In the genomic region with DNA sequence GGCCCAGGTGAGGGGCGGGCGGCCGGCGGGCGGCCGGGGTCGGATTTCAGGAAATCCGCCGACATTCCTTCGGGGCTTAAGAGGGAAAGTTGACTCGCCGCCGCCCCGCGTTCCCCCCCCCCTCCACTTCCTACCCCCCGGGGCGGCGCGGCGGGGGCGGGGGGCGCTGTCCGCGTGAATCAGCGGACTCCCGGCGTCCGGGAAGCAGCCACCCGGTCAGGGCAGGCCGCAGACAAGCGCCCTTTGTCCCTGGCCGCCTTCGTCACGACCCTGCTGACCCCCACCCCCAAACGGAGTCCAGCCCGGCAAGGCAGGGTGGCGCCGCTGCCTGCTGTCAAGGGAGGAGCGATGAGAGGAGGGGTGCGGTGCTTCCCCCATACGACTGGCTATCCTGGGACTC, we compare ENCODE assay signal across 8 mouse cellular contexts. TPM values are rescaled to one million over a fixed set of nuclear protein-coding genes. Genes with fewer than 3 reads are reported as not detected.
DNase-seq lines count a peak whose midpoint lies in the region; ATAC-seq and TF ChIP-seq lines count a peak whose summit lies in the region.

No protein-coding gene starts in this region.

- H3K36me3 ChIP-seq in neural tube, embryonic 11.5 days (ENCODE audit: control insufficient read depth, insufficient read depth, low read length) = no peaks in the 10 kb centered on the region
- H3K36me3 ChIP-seq in forebrain, embryonic 14.5 days (ENCODE audit: control insufficient read depth, insufficient read depth, low read length) = no peaks in the 10 kb centered on the region
- H3K36me3 ChIP-seq in limb, embryonic 11.5 days (ENCODE audit: control insufficient read depth, insufficient read depth, low read length) = no peaks in the 10 kb centered on the region
- no peaks in the 10 kb centered on the region for H3K36me3 ChIP-seq in small intestine, adult 2 months (ENCODE audit: control insufficient read depth, insufficient read depth, low read length)

- intact Hi-C loops in left cerebral cortex, postnatal 25 days (cut with DNase I) = loop anchor here (5.0 kb wide), 1 partner anchor 72 kb away; no protein-coding TSS in a partner anchor

- TF ChIP-seq CTCF in small intestine, adult 2 months (IDR thresholded peaks at IDR 0.05; ENCODE audit: extremely low read depth, insufficient read length, insufficient replicate concordance, low read depth, low read length) = no peak

- no peak for TF ChIP-seq POLR2A in small intestine, adult 2 months (IDR thresholded peaks at IDR 0.05; ENCODE audit: low read depth, low read length)

- no peak for ATAC-seq in neural tube, embryonic 11.5 days (ENCODE audit: insufficient read depth, low FRiP score, low TSS enrichment)
- no peak for ATAC-seq in forebrain, embryonic 14.5 days
- no peak for ATAC-seq in limb, embryonic 11.5 days (ENCODE audit: insufficient number of reproducible peaks, low FRiP score, low TSS enrichment, low read depth)
- no peak for ATAC-seq in CD4-positive, CD25-positive, alpha-beta regulatory T cell, adult 4 months

- H3K4me2 ChIP-seq in neural tube, embryonic 11.5 days (ENCODE audit: low read depth) = peak overlapping the region; percentile 32
- H3K4me2 ChIP-seq in forebrain, embryonic 14.5 days (ENCODE audit: low read length) = peak overlapping the region; percentile 14; the same call in 1 of the 2 replicates
- H3K4me2 ChIP-seq in limb, embryonic 11.5 days (ENCODE audit: low read depth, severe bottlenecking) = peak overlapping the region; percentile 57

- H3K4me1 ChIP-seq in neural tube, embryonic 11.5 days (ENCODE audit: control insufficient read depth, insufficient read depth, low read length) = peaks cover 32% of the 10 kb centered on the region
- H3K4me1 ChIP-seq in forebrain, embryonic 14.5 days (ENCODE audit: control insufficient read depth, insufficient read depth, low read length) = peaks cover 9% of the 10 kb centered on the region
- peaks cover 83% of the 10 kb centered on the region for H3K4me1 ChIP-seq in limb, embryonic 11.5 days (ENCODE audit: control insufficient read depth, insufficient read depth, low read length)
- peaks cover 7% of the 10 kb centered on the region; the same call in 1 of the 2 replicates for H3K4me1 ChIP-seq in small intestine, adult 2 months (ENCODE audit: control insufficient read depth, insufficient read depth, insufficient read length, low read length)

- H3K27ac ChIP-seq in neural tube, embryonic 11.5 days (ENCODE audit: low read depth, low read length) = no peak overlapping the region
- no peak overlapping the region for H3K27ac ChIP-seq in forebrain, embryonic 14.5 days (ENCODE audit: low read depth, low read length)
- peak overlapping the region; percentile 68 for H3K27ac ChIP-seq in limb, embryonic 11.5 days (replicated peaks; ENCODE audit: low read depth, low read length)
- H3K27ac ChIP-seq in small intestine, adult 2 months (ENCODE audit: insufficient read depth, low read depth, low read length) = no peak overlapping the region

- DNase-seq in neural tube, embryonic 11.5 days (ENCODE audit: low spot score) = no peak
- DNase-seq in neural tube, embryonic 10.5 days (ENCODE audit: extremely low spot score, low spot score) = no peak
- DNase-seq in forebrain, embryonic 14.5 days (ENCODE audit: low spot score) = no peak
- peak; percentile 62 for DNase-seq in limb, embryonic 11.5 days (ENCODE audit: low spot score)
- no peak for DNase-seq in urinary bladder, adult 18-20 months (ENCODE audit: low spot score in 2 of 2)
- DNase-seq in left cerebral cortex, postnatal 25 days (ENCODE audit: low spot score in 2 of 2) = no peak

- no peak overlapping the region; the same call in 1 of the 2 replicates for H3K9ac ChIP-seq in neural tube, embryonic 11.5 days (ENCODE audit: low read length)
- no peak overlapping the region for H3K9ac ChIP-seq in forebrain, embryonic 14.5 days (ENCODE audit: low read length)
- H3K9ac ChIP-seq in limb, embryonic 11.5 days (ENCODE audit: low read length) = peak overlapping the region; percentile 27

- H3K9me3 ChIP-seq in neural tube, embryonic 11.5 days (ENCODE audit: control insufficient read depth, low read length) = no peaks in the 10 kb centered on the region
- H3K9me3 ChIP-seq in forebrain, embryonic 14.5 days (replicated peaks; ENCODE audit: control insufficient read depth, low read length) = no peaks in the 10 kb centered on the region
- no peaks in the 10 kb centered on the region for H3K9me3 ChIP-seq in limb, embryonic 11.5 days (ENCODE audit: control insufficient read depth, low read length)

- H3K4me3 ChIP-seq in neural tube, embryonic 11.5 days (ENCODE audit: low read depth, low read length) = peak overlapping the region; percentile 18; the same call in 1 of the 2 replicates
- H3K4me3 ChIP-seq in forebrain, embryonic 14.5 days (ENCODE audit: low read depth, low read length) = no peak overlapping the region
- H3K4me3 ChIP-seq in limb, embryonic 11.5 days (ENCODE audit: low read depth, low read length) = peak overlapping the region; percentile 3
- H3K4me3 ChIP-seq in small intestine, adult 2 months (ENCODE audit: low read depth, low read length) = peak overlapping the region; percentile 14; the same call in 1 of the 2 replicates

- 2% methylated on average over 26 of the region's 41 CpGs for WGBS in neural tube, embryonic 11.5 days
- 2% methylated on average over 20 of the region's 41 CpGs for WGBS in forebrain, embryonic 14.5 days
- WGBS in limb, embryonic 11.5 days = under 1% methylated on average over 38 of the region's 41 CpGs
- WGBS in small intestine, adult 2 months = 2% methylated on average over 39 of the region's 41 CpGs

- H3K27me3 ChIP-seq in neural tube, embryonic 11.5 days (ENCODE audit: control insufficient read depth, insufficient read depth, low read length) = peaks cover 96% of the 10 kb centered on the region
- H3K27me3 ChIP-seq in forebrain, embryonic 14.5 days (replicated peaks; ENCODE audit: control insufficient read depth, insufficient read depth, low read length) = peaks cover 90% of the 10 kb centered on the region
- H3K27me3 ChIP-seq in limb, embryonic 11.5 days (ENCODE audit: control insufficient read depth, insufficient read depth, low read length) = peaks cover 32% of the 10 kb centered on the region
- peaks cover 88% of the 10 kb centered on the region for H3K27me3 ChIP-seq in small intestine, adult 2 months (ENCODE audit: control insufficient read depth, insufficient read depth, low read length)

RNA-seq across cellular contexts. Expression of a gene that starts 2.4 kb away (rescaled TPM):
- 19.3 and 20.7 TPM in 2 replicates for polyA plus RNA-seq in neural tube, embryonic 11.5 days (2014; fragmentation: Nextera tagmentation; extraction: Ambion mirVana)
- polyA plus RNA-seq in forebrain, embryonic 14.5 days (2014; fragmentation: Nextera tagmentation; extraction: Ambion mirVana) = 84.4 and 87.4 TPM in 2 replicates
- 20.0 and 20.8 TPM in 2 replicates for polyA plus RNA-seq in limb, embryonic 11.5 days (2014; fragmentation: Nextera tagmentation; extraction: Ambion mirVana)
- polyA plus RNA-seq in small intestine, adult 2 months (2012; rRNA removed) = 1.2 and 1.6 TPM in 2 replicates
- 100 to 1,000 TPM; 264 to 286 TPM for total RNA-seq in left cerebral cortex, postnatal 25 days (2021)
- polyA plus RNA-seq in CD4-positive, CD25-positive, alpha-beta regulatory T cell, adult 4 months (2017; shearing (Covaris generic)) = not detected

RNA-seq across cellular contexts. Expression of a gene that starts 3.4 kb away (rescaled TPM):
- polyA plus RNA-seq in neural tube, embryonic 11.5 days (2014; fragmentation: Nextera tagmentation; extraction: Ambion mirVana) = 3.4 and 3.7 TPM in 2 replicates
- 1.7 and 3.2 TPM in 2 replicates for polyA plus RNA-seq in forebrain, embryonic 14.5 days (2014; fragmentation: Nextera tagmentation; extraction: Ambion mirVana)
- polyA plus RNA-seq in limb, embryonic 11.5 days (2014; fragmentation: Nextera tagmentation; extraction: Ambion mirVana) = 85.8 and 102 TPM in 2 replicates
- 2.3 and 27.3 TPM in 2 replicates for polyA plus RNA-seq in small intestine, adult 2 months (2012; rRNA removed)
- 1 to 10 TPM; 2.3 to 3.5 TPM for total RNA-seq in left cerebral cortex, postnatal 25 days (2021)
- not detected for polyA plus RNA-seq in CD4-positive, CD25-positive, alpha-beta regulatory T cell, adult 4 months (2017; shearing (Covaris generic))

RNA-seq across cellular contexts. Expression of a gene that starts 12.8 kb away (rescaled TPM):
- polyA plus RNA-seq in neural tube, embryonic 11.5 days (2014; fragmentation: Nextera tagmentation; extraction: Ambion mirVana) = 14.6 and 17.0 TPM in 2 replicates
- 19.3 and 19.6 TPM in 2 replicates for polyA plus RNA-seq in forebrain, embryonic 14.5 days (2014; fragmentation: Nextera tagmentation; extraction: Ambion mirVana)
- 18.9 and 21.7 TPM in 2 replicates for polyA plus RNA-seq in limb, embryonic 11.5 days (2014; fragmentation: Nextera tagmentation; extraction: Ambion mirVana)
- polyA plus RNA-seq in small intestine, adult 2 months (2012; rRNA removed) = 24.9 and 30.8 TPM in 2 replicates
- 10 to 100 TPM; 40.3 to 44.2 TPM for total RNA-seq in left cerebral cortex, postnatal 25 days (2021)
- 10 to 100 TPM in 1 of 2 experiments, 1 to 10 TPM in 1; 7.2 to 20.1 TPM for polyA plus RNA-seq in CD4-positive, CD25-positive, alpha-beta regulatory T cell, adult 4 months (2017; shearing (Covaris generic))

RNA-seq across cellular contexts. Expression of a gene that starts 17.0 kb away (rescaled TPM):
- polyA plus RNA-seq in neural tube, embryonic 11.5 days (2014; fragmentation: Nextera tagmentation; extraction: Ambion mirVana) = 118 and 132 TPM in 2 replicates
- polyA plus RNA-seq in forebrain, embryonic 14.5 days (2014; fragmentation: Nextera tagmentation; extraction: Ambion mirVana) = 174 and 199 TPM in 2 replicates
- 126 and 138 TPM in 2 replicates for polyA plus RNA-seq in limb, embryonic 11.5 days (2014; fragmentation: Nextera tagmentation; extraction: Ambion mirVana)
- polyA plus RNA-seq in small intestine, adult 2 months (2012; rRNA removed) = 137 and 244 TPM in 2 replicates
- 100 to 1,000 TPM; 104 TPM for total RNA-seq in left cerebral cortex, postnatal 25 days (2021)
- 10 to 100 TPM; 82.2 to 83.2 TPM for polyA plus RNA-seq in CD4-positive, CD25-positive, alpha-beta regulatory T cell, adult 4 months (2017; shearing (Covaris generic))

RNA-seq across cellular contexts. Expression of a gene that starts 21.0 kb away (rescaled TPM):
- 809 and 814 TPM in 2 replicates for polyA plus RNA-seq in neural tube, embryonic 11.5 days (2014; fragmentation: Nextera tagmentation; extraction: Ambion mirVana)
- 709 and 911 TPM in 2 replicates for polyA plus RNA-seq in forebrain, embryonic 14.5 days (2014; fragmentation: Nextera tagmentation; extraction: Ambion mirVana)
- polyA plus RNA-seq in limb, embryonic 11.5 days (2014; fragmentation: Nextera tagmentation; extraction: Ambion mirVana) = 926 and 927 TPM in 2 replicates
- 606 and 770 TPM in 2 replicates for polyA plus RNA-seq in small intestine, adult 2 months (2012; rRNA removed)
- 100 to 1,000 TPM; 886 to 927 TPM for total RNA-seq in left cerebral cortex, postnatal 25 days (2021)
- polyA plus RNA-seq in CD4-positive, CD25-positive, alpha-beta regulatory T cell, adult 4 months (2017; shearing (Covaris generic)) = 1,000 to 10,000 TPM; 3,148 to 3,732 TPM
